Mouse (Mus musculus) naive thymus-derived CD4-positive, alpha-beta T cell, adult 2 months (primary cell): Measurements from ENCODE around the gene Urb2.
"Not testable (repeated sequence)": the region's sequence is repeated elsewhere in the genome, so short reads cannot be mapped to it uniquely, and the experiment has no call there.

ENCODE experiments used
- DNase-seq: peaks from one replicate; pipeline ENCODE4 v3.0.0-alpha.2; 2011; ENCODE audit warnings: low read depth

Gene Urb2

DNA sequence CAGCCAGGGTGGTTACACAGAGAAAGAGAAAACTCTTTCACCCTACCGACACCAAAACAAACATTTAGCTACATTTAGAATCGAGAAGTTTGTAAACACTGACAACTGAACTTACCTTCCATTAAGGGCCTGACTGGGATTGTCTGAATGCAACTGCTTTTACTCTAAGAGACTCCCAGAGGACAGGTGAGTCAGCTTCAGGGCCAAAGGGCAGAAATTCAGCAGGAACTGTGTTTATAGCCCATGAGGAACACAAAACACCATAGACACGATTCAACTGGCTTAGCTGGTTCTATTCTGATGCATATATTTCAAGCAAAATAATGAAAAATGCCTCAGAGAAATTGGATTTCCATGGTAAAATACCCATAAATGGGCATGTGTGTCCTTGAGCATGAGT lies 6.6 kb upstream of the Urb2 start:
- no peak for DNase-seq

DNA sequence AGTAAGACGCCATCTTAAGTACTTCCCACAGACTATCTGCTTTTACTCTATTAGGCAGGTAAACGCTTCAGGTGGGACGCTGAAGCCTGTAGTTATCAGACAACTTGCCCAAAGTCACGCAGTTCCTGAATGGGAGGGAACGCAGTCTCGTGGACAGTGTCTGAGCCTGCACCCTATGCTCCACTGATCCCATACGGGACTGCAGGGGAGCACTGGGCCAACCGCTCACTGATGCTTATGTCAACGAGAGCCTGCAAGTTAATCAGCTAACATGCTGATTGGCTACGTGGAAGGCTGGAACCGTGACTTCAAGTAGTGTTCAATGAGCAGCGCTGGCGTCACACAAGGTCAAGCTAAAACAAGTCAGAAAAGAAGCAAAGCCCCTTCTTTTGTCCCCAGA lies 1.5 kb upstream of the Urb2 start:
- DNase-seq: peak; percentile 41

DNA sequence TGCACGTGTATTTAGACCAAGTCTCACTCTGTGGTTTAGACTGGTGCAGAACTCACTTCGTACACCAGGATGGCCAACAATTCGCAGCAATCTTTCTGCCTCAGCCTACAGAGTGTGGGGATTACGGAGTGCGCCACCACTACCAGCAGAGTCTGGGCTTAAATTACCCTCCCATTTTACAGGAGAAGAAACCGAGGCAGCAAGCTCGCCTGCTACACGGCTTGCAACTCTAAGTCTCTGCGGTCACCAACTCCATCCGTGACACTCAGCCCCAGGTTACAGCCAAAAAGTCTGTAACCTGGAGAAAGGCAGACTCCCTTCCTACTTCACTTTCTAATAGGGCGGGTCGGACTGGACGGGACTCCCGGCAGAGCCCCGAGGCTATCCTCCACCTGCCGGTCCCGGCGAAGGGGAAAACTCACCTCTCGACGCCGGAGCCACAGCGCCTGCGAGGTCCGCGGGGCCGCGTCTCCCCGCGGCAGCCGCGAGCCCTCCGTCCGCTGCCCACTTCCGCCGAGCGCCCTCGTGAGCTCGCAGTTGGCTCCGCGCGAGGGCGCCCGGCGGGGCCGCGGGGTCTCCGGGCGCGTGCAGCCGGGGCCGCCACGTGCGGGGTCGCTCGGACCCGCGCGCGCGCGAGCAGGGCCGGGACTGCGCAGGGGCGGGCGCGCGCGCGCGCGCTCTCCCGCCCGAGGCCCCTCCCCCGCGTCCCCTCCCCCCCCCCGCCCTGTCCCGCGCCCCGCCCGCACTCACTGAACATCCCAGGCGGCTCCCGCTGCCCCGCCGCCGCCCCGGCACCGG lies 670 bp upstream of the Urb2 start:
- DNase-seq: peak; percentile 75

DNA sequence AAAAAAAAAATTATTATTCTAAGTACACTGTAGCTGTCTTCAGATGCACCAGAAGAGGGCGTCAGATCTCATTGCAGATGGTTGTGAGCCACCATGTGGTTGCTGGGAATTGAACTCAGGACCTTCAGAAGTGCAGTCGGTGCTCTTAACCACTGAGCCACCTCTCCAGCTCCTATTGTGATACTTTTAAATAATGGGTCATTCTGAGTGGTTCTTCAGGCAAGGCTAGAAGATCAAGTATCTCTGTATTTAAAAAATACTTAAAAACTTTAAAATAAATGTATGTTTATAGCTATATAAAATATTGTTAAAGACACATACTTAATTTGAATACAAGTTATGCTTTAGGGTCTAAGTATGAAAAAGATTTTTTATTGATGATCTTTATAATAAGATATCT lies 5.0 kb downstream of the Urb2 start:
- not testable (repeated sequence) for DNase-seq

DNA sequence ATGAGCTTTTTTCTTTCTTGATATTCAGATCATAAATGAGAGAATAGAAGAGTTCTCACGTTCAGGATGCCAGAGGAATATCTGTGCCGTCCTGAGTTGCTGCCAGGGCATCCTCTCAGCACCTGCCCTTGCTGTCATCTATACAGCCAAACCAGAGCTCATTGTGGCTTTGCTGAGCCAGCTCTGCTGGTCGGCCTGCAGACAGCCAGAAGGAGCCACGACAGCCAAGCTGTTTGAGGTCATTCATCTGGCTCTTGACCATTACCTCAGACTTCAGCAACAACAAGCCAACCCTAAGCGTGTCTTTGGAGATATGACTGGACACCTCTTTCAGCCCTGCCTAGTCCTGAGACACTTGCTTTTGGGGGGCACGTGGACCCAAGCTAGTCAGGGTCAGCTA lies 6.5 kb downstream of the Urb2 start:
- no peak for DNase-seq

DNA sequence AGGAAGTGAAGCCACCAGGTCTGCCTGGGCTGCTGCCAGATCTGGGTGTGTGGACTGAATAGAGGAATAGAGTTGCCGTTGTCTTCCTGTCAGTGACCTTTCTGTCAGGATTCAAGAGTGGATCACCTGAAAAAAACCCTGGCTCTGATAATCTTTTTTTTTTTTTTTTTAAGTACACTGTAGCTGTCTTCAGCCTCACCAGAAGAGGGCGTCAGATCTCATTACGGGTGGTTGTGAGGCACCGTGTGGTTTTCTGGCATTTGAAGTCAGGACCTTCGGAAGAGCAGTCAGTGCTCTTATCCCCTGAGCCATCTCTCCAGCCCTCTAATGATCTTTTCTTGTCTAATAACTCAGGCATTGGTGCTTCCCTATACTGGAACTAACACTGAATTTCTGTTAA lies 12.1 kb downstream of the Urb2 start:
- peak; percentile 27 for DNase-seq

DNA sequence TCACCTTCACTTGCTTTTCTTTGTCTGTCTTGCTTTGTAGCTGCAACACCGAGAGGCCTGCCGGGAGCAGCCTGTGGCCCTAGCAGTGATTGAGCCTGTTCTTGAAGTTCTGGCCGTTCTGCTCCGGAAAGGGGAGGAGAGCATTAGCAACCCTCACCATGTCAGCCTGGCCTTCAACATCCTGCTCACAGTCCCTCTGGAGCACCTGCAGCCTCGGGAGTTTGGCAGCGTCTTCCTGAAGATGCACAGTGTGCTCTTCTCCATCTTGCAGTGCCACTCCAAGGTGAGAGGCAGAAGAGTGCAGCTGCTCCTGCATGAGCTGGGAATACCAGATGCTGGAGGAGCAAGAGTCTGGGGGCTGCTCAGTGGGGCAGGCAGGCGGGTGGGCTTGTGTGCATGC lies 16.8 kb downstream of the Urb2 start:
- DNase-seq: no peak

DNA sequence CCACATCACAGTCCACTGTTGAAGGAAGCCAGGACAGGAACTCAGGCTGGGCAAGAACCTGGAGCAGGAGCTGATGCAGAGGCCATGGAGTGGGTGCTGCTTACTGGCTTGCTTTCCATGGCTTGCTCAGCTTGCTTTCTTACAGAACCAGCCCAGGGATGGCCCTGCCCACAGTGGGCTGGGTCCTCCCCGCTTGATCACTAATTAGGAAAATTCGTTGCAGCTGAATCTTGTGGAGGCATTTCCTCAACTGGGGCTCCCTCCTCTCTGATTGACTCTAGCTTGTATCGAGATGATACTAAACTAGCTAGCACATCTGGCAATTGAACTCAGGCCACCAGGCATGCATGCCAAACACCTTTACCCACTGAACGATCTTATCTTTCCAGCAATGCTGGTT lies 18.0 kb downstream of the Urb2 start:
- DNase-seq: no peak

DNA sequence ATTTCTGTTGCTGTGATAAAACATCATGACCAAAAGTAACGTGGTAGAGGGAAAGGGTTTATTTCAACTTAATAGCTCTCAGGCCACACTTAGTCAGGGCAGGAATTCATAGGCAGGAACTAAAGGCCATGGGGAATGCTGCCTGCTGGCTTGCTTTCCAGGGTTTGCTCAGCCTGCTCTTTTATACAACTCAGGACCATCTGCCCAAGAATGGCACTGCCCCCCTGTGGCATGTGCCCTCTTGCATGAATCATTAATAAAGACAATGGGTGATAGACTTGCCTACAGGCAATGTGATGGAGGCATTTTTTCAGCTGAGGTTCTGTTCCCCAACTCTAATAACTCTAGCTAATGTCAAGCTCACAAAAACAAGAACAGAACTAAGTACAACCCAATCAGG lies 20.9 kb downstream of the Urb2 start:
- no peak for DNase-seq

DNA sequence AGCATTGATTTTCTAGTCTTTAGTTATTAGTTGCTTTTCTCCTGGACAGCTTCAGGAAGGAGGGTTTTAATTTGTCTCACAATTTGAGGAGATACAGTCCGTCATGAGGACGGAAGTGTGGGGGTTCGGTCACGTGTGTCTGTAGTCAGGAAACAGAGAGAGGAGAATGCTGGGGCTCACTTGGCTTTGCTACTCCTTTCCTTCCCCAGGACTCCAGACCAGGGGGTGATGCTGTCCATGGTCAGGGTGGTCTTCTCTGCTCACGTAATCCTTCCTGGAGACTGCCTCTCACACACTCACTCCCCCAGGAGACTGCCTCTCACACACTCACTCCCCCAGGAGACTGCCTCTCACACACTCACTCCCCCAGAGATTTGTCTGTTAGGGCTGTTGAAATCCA lies 23.1 kb downstream of the Urb2 start:
- no peak for DNase-seq

DNA sequence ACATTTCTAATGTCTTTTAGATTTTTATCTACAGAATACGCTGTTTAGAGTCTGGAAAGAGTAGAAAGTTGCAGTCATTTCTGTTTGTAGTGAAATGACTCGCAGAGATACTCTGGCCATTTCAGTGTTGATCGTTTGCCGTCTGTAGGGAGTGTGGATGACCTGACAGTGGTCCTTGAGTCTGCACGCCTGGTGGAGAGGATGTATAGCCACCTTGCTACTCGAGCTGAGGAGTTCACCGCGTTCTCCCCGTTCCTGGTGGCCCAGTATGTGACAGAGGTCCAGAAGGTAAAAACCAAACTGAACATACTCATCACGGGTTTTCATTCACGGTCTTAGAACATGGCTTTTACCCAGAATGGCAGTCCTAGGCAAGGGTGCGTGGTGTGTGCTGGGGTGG lies 23.6 kb downstream of the Urb2 start:
- DNase-seq: no peak

DNA sequence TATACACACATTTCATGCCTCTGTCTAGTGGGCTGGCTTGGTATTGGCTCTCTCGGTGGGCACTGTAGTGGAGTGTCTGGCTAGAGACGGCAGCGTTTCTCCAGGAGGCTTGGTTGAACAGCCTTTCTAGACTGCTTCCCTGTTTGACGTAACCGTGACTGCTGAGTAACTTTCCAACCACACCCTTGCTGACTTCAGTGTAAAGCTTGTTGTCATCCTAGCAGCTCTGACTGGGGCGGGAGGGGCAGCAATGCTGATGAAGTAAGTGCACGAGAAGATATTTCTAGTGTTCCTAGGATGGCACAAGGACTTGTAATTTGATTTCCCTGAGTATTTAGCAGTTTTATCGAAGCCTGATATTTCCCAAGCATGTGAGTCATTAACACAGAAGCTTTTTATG lies 24.5 kb downstream of the Urb2 start:
- DNase-seq: no peak

DNA sequence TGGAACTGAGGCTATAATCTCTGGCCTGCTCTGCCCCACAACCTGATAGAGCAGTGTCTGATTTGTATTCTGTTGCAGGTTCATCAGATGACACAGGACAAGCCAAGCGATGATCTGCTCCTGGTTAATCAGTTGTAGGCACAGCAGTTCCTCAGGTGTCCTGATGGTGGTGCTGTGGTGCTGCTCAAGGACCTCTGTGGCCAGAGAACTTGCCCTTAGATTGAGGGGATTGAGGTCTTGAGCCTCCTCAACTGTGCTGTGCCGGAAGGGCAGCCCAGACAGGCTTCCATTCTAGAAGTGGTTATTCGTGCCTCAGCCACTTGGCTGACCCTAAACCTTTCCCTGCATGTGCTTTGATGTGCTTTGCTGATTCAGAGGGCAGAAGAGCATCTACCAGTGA lies 30.8 kb downstream of the Urb2 start:
- DNase-seq: peak; percentile 71

DNA sequence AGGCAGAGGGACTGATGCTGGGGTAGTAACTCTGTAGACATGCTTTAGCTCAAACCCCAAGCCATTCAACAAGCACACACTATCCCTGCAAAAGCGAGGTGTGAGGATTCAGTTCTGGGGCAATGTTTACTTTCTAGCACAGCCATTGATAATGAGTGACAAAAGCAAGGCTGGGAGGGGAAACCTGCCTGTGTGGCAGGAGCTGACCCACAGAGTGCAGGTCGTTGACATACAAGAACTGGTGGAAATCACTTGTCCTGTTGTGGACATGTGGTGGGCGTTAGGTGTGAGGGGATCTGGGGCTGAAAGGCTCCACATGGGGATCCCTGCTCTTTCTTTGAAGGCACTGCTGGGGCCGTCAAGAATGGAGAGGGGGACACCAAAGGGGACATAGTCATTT lies 31.3 kb downstream of the Urb2 start:
- no peak for DNase-seq

DNA sequence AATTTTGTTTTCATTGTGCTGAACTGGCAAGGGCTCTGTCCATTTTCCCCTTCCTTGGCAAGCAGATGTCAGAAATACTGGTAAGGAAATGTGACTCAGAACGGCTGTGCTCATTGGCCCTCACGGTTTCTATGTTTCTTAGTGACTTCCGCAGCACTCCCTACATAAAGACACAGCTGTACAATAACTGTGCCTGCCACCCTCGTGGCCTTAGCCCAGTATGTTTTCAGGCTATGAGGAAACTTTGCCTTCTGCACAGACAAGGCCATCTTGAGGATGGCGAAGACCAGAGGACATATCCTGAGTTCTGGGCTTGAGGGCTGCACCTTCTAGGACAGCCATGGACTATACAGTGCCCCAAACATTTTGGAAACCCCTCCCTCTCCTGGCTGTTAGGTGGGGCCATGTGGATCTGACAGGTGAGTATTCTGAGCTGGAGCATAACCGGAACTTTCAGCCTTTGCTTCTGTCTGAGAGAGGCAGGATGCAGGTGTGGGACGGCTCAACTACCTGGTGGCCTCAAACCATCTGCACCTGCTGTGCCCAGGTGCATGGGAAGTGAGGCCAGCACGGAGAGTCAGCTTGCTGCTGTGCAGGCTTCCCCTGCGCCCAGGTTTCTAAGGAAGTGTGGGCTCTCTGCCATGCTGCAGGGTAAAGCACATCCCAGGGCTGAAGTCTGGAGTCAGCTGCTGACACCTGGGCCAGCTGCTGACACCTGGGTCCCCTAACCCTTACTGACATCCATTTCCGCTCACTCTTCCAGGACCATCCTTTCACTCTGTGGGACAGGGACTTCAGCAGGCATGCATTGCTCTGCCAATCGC lies 35.7 kb downstream of the Urb2 start:
- DNase-seq: no peak

DNA sequence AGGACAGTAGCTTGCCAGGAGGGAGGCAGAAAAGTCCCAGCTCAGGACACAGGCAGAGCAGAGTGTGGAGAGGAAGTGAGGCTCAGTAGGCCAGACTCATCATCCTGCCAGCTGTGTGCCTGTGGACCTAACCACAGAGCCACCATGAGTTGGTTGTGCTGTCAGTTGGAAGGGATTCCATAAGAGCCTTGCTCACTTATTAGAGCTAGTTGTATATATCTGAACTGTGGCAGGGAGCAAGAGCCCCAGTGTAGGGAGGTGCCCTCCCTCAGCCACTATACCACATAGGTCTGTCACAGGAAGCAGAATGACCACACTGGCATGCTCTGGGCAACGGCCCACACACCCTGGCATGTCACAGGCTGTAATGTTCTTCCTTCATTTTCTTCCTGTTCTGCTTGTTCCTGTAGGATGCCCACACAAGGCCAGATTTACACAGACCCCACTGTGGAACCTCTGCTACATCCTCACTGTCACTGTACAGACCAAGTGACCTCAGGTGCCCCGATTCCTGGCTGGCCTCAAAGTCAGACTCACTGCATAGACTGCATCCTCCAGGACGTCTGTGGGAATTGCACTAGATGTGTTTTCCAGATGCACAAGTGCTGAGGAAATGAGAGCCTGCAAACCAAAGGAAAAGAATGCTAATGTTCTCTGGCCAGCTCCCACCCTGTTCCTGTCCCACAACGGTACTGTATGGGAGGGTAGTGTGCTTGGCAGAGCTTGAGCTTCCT lies 45.2 kb downstream of the Urb2 start:
- no peak for DNase-seq

DNA sequence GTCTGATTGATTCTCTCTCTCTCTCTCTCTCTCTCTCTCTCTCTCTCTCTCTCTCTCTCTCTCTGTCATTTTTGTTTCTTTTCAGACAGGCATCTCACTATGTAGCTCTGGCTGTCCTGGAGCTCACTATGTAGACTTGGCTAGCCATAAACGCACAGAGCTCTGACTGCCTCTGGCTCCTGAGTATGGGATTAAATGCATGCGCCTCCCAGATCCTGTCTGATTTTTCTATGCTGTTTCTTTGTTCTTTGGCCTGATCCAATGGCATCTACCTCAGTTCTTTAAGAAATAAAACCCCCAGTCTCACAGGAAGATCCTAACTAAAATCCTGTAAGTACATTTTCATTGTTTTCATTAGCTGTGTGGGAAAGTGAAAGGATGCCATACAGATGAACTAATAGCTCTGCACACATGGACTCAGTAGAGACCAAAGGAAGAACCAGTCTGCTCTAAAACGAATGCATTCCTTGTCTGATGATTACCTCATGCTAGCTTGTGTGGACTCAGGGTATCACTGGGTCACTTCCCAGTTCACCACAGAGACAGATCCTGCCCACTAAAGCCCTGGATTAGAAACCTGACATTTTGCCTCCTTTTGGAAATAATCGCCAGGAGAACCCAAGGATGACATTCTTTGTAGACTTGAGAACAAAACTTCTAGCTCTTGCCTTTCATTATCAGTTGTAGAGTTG lies 45.9 kb downstream of the Urb2 start:
- DNase-seq: no peak

DNA sequence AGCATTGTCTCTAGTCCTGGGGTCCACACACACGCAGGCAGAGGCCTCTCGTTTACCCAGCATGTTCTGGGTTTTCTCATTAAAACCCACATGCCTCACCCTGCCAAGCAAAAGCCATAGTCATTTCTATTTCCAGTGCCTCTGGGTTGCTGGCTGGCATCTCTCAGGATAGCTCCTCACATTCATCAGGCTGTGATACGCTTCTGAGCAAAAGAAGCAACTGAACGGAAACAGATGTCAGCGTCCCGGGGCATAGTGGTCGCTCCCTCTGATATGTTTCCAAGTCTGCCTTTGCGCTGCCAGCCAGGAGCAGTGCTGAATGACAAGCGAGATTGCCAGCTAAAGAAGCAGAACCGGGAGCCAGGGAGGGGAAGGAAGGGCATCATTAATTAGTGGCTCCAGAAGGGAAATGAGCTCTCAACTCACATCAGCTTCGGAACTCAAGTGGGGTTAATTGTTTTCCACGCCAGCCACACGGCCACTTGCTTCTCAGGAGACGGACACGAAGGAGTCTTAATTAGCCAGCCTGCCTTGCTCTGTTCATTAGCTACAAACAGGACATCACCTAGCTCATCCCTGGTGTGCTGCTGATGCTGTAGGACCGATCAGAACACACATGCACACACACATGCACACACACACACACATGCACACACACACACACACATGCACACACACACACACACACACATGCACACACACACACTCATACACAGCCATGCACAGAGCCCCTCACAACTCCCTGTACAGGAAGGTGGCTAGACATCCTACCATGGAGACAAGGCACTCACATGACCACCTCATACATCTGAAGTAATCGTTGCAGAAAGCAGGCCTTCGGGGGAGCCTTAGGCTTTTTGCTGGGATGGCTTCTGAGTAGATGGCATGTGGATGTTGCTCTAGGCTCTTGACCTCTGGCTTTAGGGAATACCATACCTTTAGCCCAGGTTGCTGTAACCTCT lies 49.3 kb downstream of the Urb2 start:
- DNase-seq: no peak

DNA sequence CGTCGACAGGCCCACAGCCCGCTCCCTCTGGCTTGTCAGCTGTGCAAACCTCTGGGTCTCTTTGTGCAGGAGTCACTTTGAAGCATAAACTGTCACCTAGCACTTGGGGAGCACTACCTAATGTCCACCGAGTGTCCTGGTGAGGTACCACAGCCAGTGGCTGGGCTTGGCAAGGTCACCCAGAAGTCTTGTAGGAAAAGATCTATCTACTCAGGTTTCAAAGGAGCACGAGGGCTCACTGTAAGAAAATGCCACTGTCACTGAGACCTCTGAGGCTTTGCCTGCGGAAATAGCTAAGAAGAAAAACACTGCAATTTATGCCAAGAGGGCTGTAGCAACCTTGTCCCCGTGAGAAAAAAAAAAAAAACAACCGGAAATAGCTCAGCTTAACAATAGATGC lies 54.7 kb downstream of the Urb2 start:
- DNase-seq: peak; percentile 68

DNA sequence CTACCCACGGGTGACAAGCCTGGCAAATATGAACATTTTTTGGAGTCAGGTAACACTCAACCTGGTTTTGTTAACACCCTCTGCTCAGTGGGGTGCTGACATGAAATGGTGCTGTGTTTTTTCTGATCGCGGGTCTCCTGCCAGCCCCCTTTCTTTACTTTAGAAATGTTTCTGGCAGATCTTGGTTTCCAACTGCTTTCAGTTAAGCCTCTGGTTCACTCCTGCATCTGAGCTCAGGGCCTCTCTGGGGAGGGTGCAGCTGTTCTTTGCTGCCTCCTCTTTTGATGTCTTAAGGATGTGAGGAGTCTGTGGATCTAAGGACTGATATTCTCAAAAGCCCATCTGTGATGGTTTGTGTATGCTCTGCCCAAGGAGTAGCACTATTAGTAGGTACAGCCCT lies 55.1 kb downstream of the Urb2 start:
- no peak for DNase-seq

DNA sequence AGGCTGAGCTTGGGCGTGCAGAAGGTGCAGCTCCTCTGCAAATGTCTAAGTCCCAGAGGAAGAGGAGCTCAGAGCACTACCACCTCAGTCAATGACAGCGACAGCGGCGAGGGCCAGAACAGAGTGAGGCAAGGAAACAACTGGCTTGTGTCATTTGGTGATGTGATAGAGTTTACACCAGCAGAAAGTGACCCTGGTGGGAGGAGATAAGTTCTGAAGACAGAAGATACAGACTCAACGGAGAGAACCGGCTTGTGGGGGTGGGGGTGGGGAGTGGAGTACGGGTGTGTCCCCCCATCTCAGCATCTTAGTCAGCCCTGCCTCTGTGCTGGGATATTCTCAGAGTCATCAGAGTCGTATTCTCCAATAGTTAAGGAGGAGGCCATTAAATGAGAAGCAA lies 56.1 kb downstream of the Urb2 start:
- no peak for DNase-seq
